Mouse (Mus musculus) inflammation-experienced regulatory T-cells, adult 6 months (primary cell): ENCODE measurements around the gene Neurod2. TPM values are rescaled to one million over a fixed set of nuclear protein-coding genes. Genes with fewer than 3 reads are reported as not detected.

Experiments
- ATAC-seq: one replicate; pipeline ENCODE4 v1.8.0; 2017
- polyA plus RNA-seq, 3 experiments: library from polyadenylated mRNA; unstranded; fragments of 100-300 nt; shearing (Covaris generic); gene quantifications; one replicate each; pipeline ENCODE4 v1.2.1; 2017

Neurod2 gene
- polyA plus RNA-seq, 3 experiments from 2014 or later = not detected

- no peak for ATAC-seq
These were observed 24.3 kb upstream of the Neurod2 start for GRCm38 (mm10) chr11:98353651-98354211.

GRCm38 (mm10) chr11:98352272-98352990, 23.0 kb upstream of the Neurod2 start:
- no peak for ATAC-seq

- no peak for ATAC-seq
These were observed 19.9 kb upstream of the Neurod2 start for GRCm38 (mm10) chr11:98349308-98349707.

GRCm38 (mm10) chr11:98348083-98348961, 18.9 kb upstream of the Neurod2 start, which contains the start of gene Ppp1r1b:
Ppp1r1b (plus strand) TSS chr11:98348404.
- ATAC-seq = peak; percentile 63

- ATAC-seq = no peak
These were observed 18.1 kb upstream of the Neurod2 start for GRCm38 (mm10) chr11:98347385-98348082.

GRCm38 (mm10) chr11:98346168-98346567, 16.7 kb upstream of the Neurod2 start:
- ATAC-seq = no peak

- ATAC-seq = no peak
These were observed 15.8 kb upstream of the Neurod2 start for GRCm38 (mm10) chr11:98345253-98345652.

GRCm38 (mm10) chr11:98342000-98342945, 12.8 kb upstream of the Neurod2 start:
- ATAC-seq = peak; percentile 79

GRCm38 (mm10) chr11:98341174-98341573, 11.7 kb upstream of the Neurod2 start:
- no peak for ATAC-seq

GRCm38 (mm10) chr11:98340597-98340996, 11.1 kb upstream of the Neurod2 start:
- ATAC-seq = no peak

GRCm38 (mm10) chr11:98339679-98340287, 10.3 kb upstream of the Neurod2 start:
- no peak for ATAC-seq

GRCm38 (mm10) chr11:98339071-98339501, 9.6 kb upstream of the Neurod2 start:
- no peak for ATAC-seq

GRCm38 (mm10) chr11:98338507-98338961, 9.1 kb upstream of the Neurod2 start:
- no peak for ATAC-seq

- no peak for ATAC-seq
These were observed 7.0 kb upstream of the Neurod2 start for GRCm38 (mm10) chr11:98336245-98337107.

- ATAC-seq = no peak
These were observed 5.8 kb upstream of the Neurod2 start for GRCm38 (mm10) chr11:98335250-98335649.

- ATAC-seq = no peak
These were observed 4.7 kb upstream of the Neurod2 start for GRCm38 (mm10) chr11:98333981-98334741.

- ATAC-seq = no peak
These were observed 3.8 kb upstream of the Neurod2 start for GRCm38 (mm10) chr11:98333263-98333696.

- ATAC-seq = no peak
These were observed 3.4 kb upstream of the Neurod2 start for GRCm38 (mm10) chr11:98332841-98333240.

GRCm38 (mm10) chr11:98332186-98332585, 2.7 kb upstream of the Neurod2 start:
- ATAC-seq = no peak
